Mouse (Mus musculus): ENCODE results near the gene Chrna5. TPM values are rescaled to one million over a fixed set of nuclear protein-coding genes. Genes with fewer than 3 reads are reported as not detected.
"Not testable (repeated sequence)": the region's sequence is repeated elsewhere in the genome, so short reads cannot be mapped to it uniquely, and the experiment has no call there.

Gene Chrna5
- total and polyA plus RNA-seq, 3 experiments, result not detected

GRCm38 (mm10) chr9:54949465-54949864 lies 31.2 kb upstream of the Chrna5 start:
- Histone ChIP-seq H3K9ac (ENCODE audit: control insufficient read depth, low read depth, low read length, poor library complexity, severe bottlenecking) (no peak overlapping the region), H3K27me3 (ENCODE audit: control insufficient read depth in 1 of 2, insufficient read depth in 2 of 2, low read length in 2 of 2) (peaks cover 0 to 10% of the 10 kb centered on the region in 2 experiments; a peak in 3 of 4 replicates), H3K27ac (ENCODE audit: control insufficient read depth, low read depth, low read length) (no peak overlapping the region), H3K36me3 (ENCODE audit: control insufficient read depth in 1 of 2, insufficient read depth in 2 of 2, low read length in 2 of 2) (peaks cover 8 to 33% of the 10 kb centered on the region in 2 experiments), H3K79me2 (ENCODE audit: control insufficient read depth, insufficient read depth, low read length, poor library complexity) (peaks cover 27% of the 10 kb centered on the region), H3K4me1 (ENCODE audit: control insufficient read depth in 1 of 2, insufficient read depth in 2 of 2, low read length in 2 of 2) (peaks cover 4 to 25% of the 10 kb centered on the region in 2 experiments; a peak in 3 of 4 replicates), H3K4me3 (ENCODE audit: control insufficient read depth in 1 of 2, insufficient read depth in 1 of 2, low read depth in 2 of 2, low read length in 2 of 2) (no peak overlapping the region), H3K9me3 (replicated peaks; ENCODE audit: insufficient read depth, low read length) (no peaks in the 10 kb centered on the region)
- no peak for DNase-seq (ENCODE audit: low read depth, low spot score)
- TF ChIP-seq MYC (IDR thresholded peaks at IDR 0.05; ENCODE audit: low read depth, low read length), result no peak
- TF ChIP-seq ZNF384 (IDR thresholded peaks at IDR 0.05; ENCODE audit: low read depth, low read length), result no peak

- Histone ChIP-seq H3K4me3 (ENCODE audit: control insufficient read depth in 1 of 2, insufficient read depth in 1 of 2, low read depth in 2 of 2, low read length in 2 of 2) (peak overlapping the region; percentile 89 to 95), H3K36me3 (ENCODE audit: control insufficient read depth in 1 of 2, insufficient read depth in 2 of 2, low read length in 2 of 2) (peaks cover 10 to 38% of the 10 kb centered on the region in 2 experiments), H3K4me1 (ENCODE audit: control insufficient read depth in 1 of 2, insufficient read depth in 2 of 2, low read length in 2 of 2) (peaks cover 4 to 27% of the 10 kb centered on the region in 2 experiments; a peak in 3 of 4 replicates), H3K9ac (ENCODE audit: control insufficient read depth, low read depth, low read length, poor library complexity, severe bottlenecking) (peak overlapping the region; percentile 53), H3K79me2 (ENCODE audit: control insufficient read depth, insufficient read depth, low read length, poor library complexity) (peaks cover 27% of the 10 kb centered on the region), H3K27ac (ENCODE audit: control insufficient read depth, low read depth, low read length) (peak overlapping the region; percentile 23), H3K27me3 (ENCODE audit: control insufficient read depth in 1 of 2, insufficient read depth in 2 of 2, low read length in 2 of 2) (peaks cover 0 to 10% of the 10 kb centered on the region in 2 experiments; a peak in 2 of 4 replicates)
- TF ChIP-seq EP300 (IDR thresholded peaks at IDR 0.05; ENCODE audit: low read depth in 1 of 2, low read length in 2 of 2), result 0 out of 4 replicates have a peak, but pooled peaks of 1 of the 2 experiments have one; percentile 13
- DNase-seq (ENCODE audit: low read depth, low spot score); H3K9me3 ChIP-seq (replicated peaks; ENCODE audit: insufficient read depth, low read length): not testable (repeated sequence)
These were observed 30.5 kb upstream of the Chrna5 start for GRCm38 (mm10) chr9:54950162-54950561.

- no peaks in the 10 kb centered on the region for H3K9me3 ChIP-seq (replicated peaks; ENCODE audit: insufficient read depth, low read length)
- H3K4me3 ChIP-seq (ENCODE audit: control insufficient read depth in 1 of 2, insufficient read depth in 1 of 2, low read depth in 2 of 2, low read length in 2 of 2), result peak within 1 kb of the TSS; percentile 89 to 95
- peak within 1 kb of the TSS; percentile 68 for H3K27ac ChIP-seq (ENCODE audit: control insufficient read depth, low read depth, low read length)
- DNase-seq (ENCODE audit: low read depth, low spot score), result peak; percentile 96
- peaks cover 0 to 8% of the 10 kb centered on the region in 2 experiments; a peak in 2 of 4 replicates for H3K27me3 ChIP-seq (ENCODE audit: control insufficient read depth in 1 of 2, insufficient read depth in 2 of 2, low read length in 2 of 2)
- peaks cover 4 to 33% of the 10 kb centered on the region in 2 experiments; a peak in 3 of 4 replicates for H3K4me1 ChIP-seq (ENCODE audit: control insufficient read depth in 1 of 2, insufficient read depth in 2 of 2, low read length in 2 of 2)
- H3K79me2 ChIP-seq (ENCODE audit: control insufficient read depth, insufficient read depth, low read length, poor library complexity), result peaks cover 27% of the 10 kb centered on the region
- peak within 1 kb of the TSS; percentile 93 for H3K9ac ChIP-seq (ENCODE audit: control insufficient read depth, low read depth, low read length, poor library complexity, severe bottlenecking)
- peaks cover 10 to 44% of the 10 kb centered on the region in 2 experiments for H3K36me3 ChIP-seq (ENCODE audit: control insufficient read depth in 1 of 2, insufficient read depth in 2 of 2, low read length in 2 of 2)
- TF ChIP-seq TBP (IDR thresholded peaks at IDR 0.05; ENCODE audit: low read depth, low read length) (peak; percentile 96), MXI1 (IDR thresholded peaks at IDR 0.05; ENCODE audit: low read depth, low read length) (peak; percentile 98), RCOR1 (IDR thresholded peaks at IDR 0.05; ENCODE audit: low read depth, low read length) (peak; percentile 64), ELF1 (IDR thresholded peaks at IDR 0.05; ENCODE audit: low read depth, low read length) (peak; percentile 94), GABPA (IDR thresholded peaks at IDR 0.05; ENCODE audit: low read depth, low read length) (no peak), POLR2AphosphoS5 (IDR thresholded peaks at IDR 0.05; ENCODE audit: borderline replicate concordance, low read depth, low read length) (no peak), RAD21 (IDR thresholded peaks at IDR 0.05; ENCODE audit: low read depth, low read length) (no peak), MAZ (IDR thresholded peaks at IDR 0.05; ENCODE audit: low read depth, low read length) (0 out of 2 replicates have a peak, but pooled peaks have one; percentile 22), TAL1 (IDR thresholded peaks at IDR 0.05; ENCODE audit: low read length) (no peak), ETS1 (IDR thresholded peaks at IDR 0.05; ENCODE audit: low read depth, low read length) (peak; percentile 65), MAX (IDR thresholded peaks at IDR 0.05; ENCODE audit: low read length) (peak; percentile 93), ZMIZ1 (IDR thresholded peaks at IDR 0.05; ENCODE audit: low read depth, low read length) (peak; percentile 63; the same call in 1 of the 2 replicates), UBTF (IDR thresholded peaks at IDR 0.05; ENCODE audit: borderline replicate concordance, insufficient read depth, low read depth, low read length) (0 out of 2 replicates have a peak, but pooled peaks have one; percentile 22), SIN3A (IDR thresholded peaks at IDR 0.05; ENCODE audit: low read length) (peak; percentile 90; the same call in 1 of the 2 replicates), SMC3 (IDR thresholded peaks at IDR 0.05; ENCODE audit: low read depth, low read length) (no peak), POLR2A (IDR thresholded peaks at IDR 0.05; ENCODE audit: control insufficient read depth in 1 of 2, insufficient read depth in 1 of 2, low read depth in 1 of 2, low read length in 2 of 2, poor library complexity in 1 of 2) (peak; percentile 86 to 91), POLR2AphosphoS2 (IDR thresholded peaks at IDR 0.05; ENCODE audit: low read length) (peak; percentile 54; the same call in 1 of the 2 replicates), KAT2A (conservative IDR thresholded peaks at IDR 0.05; ENCODE audit: low read depth, low read length) (no peak; the same call in 1 of the 2 replicates), ZNF384 (IDR thresholded peaks at IDR 0.05; ENCODE audit: low read depth, low read length) (no peak), NELFE (IDR thresholded peaks at IDR 0.05; ENCODE audit: low read depth, low read length) (peak; percentile 93), HCFC1 (IDR thresholded peaks at IDR 0.05; ENCODE audit: low read depth, low read length) (peak; percentile 78), CHD1 (IDR thresholded peaks at IDR 0.05; ENCODE audit: low read depth, low read length) (no peak)
These were observed 29.9 kb upstream of the Chrna5 start, which contains the start of the genes Psma4 and AY074887 for GRCm38 (mm10) chr9:54950575-54951321. Gene Psma4 (plus strand): TSS chr9:54950790. Gene AY074887 (minus strand): TSS chr9:54950998.
